Mouse (Mus musculus) frontal cortex, adult (tissue): ENCODE measurements around the gene Casp12.
"Not testable (repeated sequence)": the region's sequence is repeated elsewhere in the genome, so short reads cannot be mapped to it uniquely, and the experiment has no call there.

ENCODE experiments used
- ATAC-seq: cut with Nextera tagmentation; 2 replicates; pipeline ENCODE4 v1.9.2; 2017; ENCODE audit warnings: mild to moderate bottlenecking, moderate library complexity, mixed read lengths; ENCODE audit not compliant: low TSS enrichment

Casp12 gene

GRCm38 (mm10) chr9:5345291-5345898, at the start of gene Casp12:
TSS of gene Casp12 (plus strand) at chr9:5345430.
- ATAC-seq: peak; percentile 31; the same call in 1 of the 2 replicates

DNA sequence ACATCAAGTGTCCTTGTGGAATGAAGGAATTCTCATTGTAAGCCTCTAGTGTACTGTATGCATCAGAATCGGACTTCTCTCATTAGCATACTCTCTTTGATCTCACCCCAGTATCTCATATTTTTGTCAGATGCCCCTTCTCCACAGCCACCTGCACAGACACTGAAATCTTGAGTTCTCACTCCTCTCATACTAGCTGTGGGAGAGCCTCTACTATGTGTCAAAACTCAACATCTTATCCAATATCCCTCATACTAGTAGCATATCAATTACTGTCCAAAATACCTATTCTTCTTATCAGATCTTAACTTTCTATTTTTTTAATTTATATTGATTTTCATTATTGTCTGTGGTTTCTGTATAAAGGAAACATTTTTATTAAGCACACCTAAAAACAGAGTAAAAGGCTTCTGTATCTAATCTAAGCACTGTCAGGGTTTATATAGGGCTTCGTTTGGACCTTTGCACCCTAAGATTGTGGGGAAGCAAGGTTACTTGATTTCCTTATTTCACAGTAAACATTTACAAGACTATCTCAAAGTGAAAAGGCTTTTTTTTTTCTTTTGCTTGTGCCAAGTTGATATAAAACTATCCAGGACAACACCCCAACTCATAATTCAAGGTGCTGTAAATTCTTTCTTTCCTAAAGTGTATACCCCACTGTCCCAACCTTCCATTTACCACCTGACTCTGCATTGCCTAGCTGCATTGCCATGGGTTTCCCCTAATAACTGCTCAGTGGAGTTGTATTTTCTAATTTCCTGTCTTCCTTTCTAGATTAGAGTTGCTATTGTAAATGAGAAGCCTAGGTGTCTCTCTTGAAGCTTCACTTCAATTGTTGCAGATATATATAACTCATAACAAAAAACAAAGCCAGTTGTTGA, 48.6 kb upstream of the Casp12 start:
- ATAC-seq: no peak

GRCm38 (mm10) chr9:5298329-5299131, 46.7 kb upstream of the Casp12 start, which contains the start of gene Casp1:
TSS of gene Casp1 (plus strand) at chr9:5298517.
- peak; percentile 88 for ATAC-seq

- no peak for ATAC-seq
These were observed 46.2 kb upstream of the Casp12 start for GRCm38 (mm10) chr9:5299132-5299381.

DNA sequence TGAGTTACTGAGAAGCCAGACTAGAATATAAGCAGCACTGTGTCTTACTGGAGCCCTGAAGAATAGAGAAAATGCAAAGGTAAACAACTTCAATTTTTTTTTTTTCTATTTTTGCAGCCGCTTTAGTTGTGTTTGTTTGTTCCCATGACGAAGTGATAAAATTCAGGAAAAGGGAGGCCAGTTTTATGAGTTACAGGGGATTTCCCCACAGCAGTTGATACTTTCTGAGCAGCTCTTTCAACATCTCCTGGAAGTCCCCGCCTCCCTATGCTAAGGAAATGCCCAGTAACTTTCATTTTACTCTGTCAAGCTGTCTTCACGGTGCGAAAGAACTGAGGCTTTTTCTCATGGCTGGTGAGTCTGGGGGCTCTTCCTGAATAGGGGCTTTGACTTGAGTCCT, 36.7 kb upstream of the Casp12 start, which contains the start of gene Casp4:
Gene Casp4 (plus strand): TSS at position 268 of the 400 bp plus-strand sequence.
- no peak for ATAC-seq

- ATAC-seq: no peak
These were observed 35.1 kb upstream of the Casp12 start for GRCm38 (mm10) chr9:5310112-5310511.

DNA sequence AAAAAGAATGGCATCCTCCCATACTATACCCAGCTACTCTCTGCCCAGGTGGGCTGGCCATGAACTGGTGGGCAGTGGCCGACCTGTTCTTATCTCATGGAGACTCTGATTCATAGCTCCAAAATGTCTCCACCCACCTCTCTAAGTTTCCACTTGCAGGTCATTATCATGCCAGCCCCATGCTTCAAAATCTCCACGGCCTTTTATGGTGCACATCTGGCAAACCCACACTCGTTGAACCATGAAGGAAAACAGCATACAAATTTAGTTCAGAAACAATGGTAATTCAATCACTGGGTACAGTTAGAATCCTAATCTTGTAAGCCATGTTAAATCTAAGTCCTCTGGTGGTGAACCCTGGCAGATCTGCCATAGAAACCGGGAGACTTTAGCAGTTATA, 33.8 kb upstream of the Casp12 start:
- ATAC-seq: no peak

GRCm38 (mm10) chr9:5328204-5328603, 17.0 kb upstream of the Casp12 start:
- ATAC-seq: no peak

DNA sequence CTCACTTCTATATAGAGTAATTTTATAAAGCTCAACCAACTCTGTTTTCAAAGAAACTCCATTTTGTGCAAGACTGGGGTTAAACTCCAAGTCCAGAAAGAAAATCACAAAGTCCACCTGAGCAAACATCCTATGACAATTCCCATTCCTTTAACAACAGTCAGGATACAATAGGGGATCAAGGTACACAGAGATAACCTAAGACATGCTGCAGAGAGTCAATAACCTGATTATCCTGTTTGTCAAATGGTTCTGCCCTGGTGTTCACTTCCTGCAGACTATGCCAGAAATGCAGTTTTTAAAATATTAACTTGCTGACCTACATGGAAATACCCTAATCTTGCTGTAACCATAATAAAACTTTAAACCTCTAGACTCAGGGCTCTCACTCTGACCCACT, 12.8 kb upstream of the Casp12 start:
- ATAC-seq: no peak

GRCm38 (mm10) chr9:5333422-5333821, 11.8 kb upstream of the Casp12 start:
- no peak for ATAC-seq

GRCm38 (mm10) chr9:5343092-5343491, 2.1 kb upstream of the Casp12 start:
- ATAC-seq: no peak

- no peak for ATAC-seq
These were observed 1.1 kb upstream of the Casp12 start for GRCm38 (mm10) chr9:5344090-5344489.

DNA sequence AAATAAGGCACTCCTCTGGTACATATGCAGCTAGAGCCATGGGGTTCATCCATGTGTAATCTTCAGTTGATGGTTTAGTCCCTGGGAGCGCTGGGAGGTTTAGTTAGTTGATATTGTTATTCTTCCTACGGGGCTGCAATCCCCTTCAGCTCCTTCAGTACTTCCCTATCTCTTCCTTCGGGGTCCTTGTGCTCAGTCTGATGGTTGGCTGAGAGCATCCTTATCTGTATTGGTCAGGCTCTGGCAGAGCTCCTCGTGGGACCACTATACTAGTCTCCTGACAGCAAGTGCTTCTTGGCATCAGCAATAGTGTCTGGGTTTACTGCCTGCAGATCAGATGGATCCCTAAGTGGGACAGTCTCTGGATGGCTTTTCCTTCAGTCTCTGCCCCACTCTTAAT, 2.2 kb downstream of the Casp12 start:
- ATAC-seq: no peak

DNA sequence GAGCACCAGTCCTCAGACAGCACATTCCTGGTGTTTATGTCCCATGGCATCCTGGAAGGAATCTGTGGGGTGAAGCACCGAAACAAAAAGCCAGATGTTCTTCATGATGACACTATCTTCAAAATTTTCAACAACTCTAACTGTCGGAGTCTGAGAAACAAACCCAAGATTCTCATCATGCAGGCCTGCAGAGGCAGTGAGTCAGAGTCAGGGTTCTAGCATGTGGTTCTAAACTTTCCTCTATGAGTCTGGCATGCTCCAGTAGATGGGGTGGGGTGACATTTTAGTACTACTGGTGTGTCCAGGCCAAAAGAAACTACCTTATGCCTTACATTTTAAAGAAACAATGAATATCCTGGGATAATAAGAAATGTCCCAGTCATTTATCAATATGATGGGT, 8.4 kb downstream of the Casp12 start:
- ATAC-seq: no peak

- no peak for ATAC-seq
These were observed 11.6 kb downstream of the Casp12 start for GRCm38 (mm10) chr9:5356801-5357200.

- ATAC-seq: no peak
These were observed 48.3 kb downstream of the Casp12 start for GRCm38 (mm10) chr9:5393561-5393960.

DNA sequence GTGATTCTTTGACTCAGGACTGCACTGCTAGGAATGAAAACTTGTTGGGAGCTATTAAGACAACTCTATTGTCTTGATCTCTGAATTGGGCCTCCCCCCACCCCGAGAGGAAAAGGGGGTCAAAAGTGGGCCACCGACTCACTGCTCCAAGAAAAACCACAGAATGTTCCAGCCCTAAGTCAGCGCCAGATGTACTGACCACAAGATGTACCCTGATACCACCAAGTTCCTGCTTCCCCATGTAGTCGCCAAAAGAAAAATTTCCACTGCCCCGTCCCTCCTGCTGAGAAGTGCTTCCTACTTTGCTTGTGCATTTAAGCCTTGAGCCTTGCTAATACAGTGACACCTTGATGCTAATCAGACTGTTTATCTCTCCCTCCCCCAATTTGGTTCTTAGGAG, 50.6 kb downstream of the Casp12 start:
- ATAC-seq: not testable (repeated sequence)

- ATAC-seq: no peak
These were observed 65.8 kb downstream of the Casp12 start for GRCm38 (mm10) chr9:5410988-5411568.

DNA sequence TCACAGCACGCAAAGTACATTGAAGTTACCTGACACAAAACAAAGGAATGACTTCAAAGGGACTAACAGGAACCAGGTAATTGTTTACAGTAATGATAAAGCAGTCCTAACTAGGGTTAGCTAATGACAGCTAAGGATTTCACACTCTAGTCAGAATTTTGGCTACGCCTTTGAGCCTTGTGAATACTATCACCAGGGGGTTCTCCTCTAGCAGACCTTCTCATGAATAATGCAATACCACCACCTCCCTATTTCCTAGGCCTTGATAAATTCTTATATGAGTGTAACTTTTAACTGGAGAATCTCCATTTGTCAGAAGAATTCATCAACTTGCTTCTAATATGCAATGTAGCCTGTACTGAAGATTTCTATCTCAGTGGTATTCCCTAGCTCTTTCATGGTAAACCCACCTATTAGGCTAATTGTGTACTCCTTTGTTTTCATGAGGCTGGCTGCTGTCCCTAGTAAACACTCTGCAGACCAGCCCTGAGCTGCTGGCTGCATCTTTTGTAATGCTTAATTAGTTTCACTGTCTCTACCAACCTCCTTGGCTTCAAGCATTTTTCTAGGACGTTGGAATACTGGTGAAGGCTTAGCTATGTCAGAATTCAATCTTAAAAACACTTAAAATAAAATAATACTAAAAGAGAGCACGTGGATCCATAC, 67.3 kb downstream of the Casp12 start:
- no peak for ATAC-seq

DNA sequence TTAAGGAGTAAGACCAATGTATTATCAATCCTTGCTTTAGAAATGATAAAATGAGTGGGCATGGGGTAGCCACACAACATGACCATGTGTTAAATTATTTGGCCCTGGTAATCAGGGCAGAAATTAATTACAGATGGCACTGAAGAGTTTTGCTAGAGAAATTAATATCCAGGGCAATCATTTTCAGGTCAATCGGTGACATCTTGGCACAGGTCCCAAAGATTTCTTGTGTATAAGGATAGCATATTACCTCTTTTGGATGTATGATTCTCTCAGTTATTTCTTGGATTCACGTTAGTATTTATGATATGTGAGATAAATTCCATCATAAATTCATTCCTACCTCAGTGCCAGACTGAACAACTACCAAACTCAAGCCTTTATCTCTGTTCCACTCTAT, 72.6 kb downstream of the Casp12 start:
- ATAC-seq: no peak
